Mouse (Mus musculus) hindbrain, embryonic 13.5 days (tissue): Measurements from ENCODE around the gene Stard9. TPM values are rescaled to one million over a fixed set of nuclear protein-coding genes. Genes with fewer than 3 reads are reported as not detected.

Source experiments
- ATAC-seq: fragments of 200-750 bp; cut with Nextera tagmentation; 2 replicates; pipeline ENCODE4 v1.8.0; 2017; ENCODE audit warnings: moderate TSS enrichment; ENCODE audit not compliant: low FRiP score
- H3K27ac ChIP-seq: fragments of 300-500 bp; sonication (generic); 2 replicates; pipeline ENCODE4 v1.5.1; 2015; ENCODE audit warnings: inconsistent platforms, mild to moderate bottlenecking, moderate library complexity
- H3K27me3 ChIP-seq: fragments of 300-500 bp; sonication (generic); 2 replicates; pipeline ENCODE4 v1.6.1; 2015; ENCODE audit warnings: mild to moderate bottlenecking, inconsistent platforms
- H3K36me3 ChIP-seq: fragments of 300-500 bp; sonication (generic); 2 replicates; pipeline ENCODE4 v1.6.1; 2015; ENCODE audit warnings: mild to moderate bottlenecking, inconsistent platforms
- H3K4me1 ChIP-seq: fragments of 300-500 bp; sonication (generic); replicated peaks from 2 replicates; pipeline ENCODE4 v1.6.1; 2015; ENCODE audit warnings: inconsistent platforms
- H3K4me2 ChIP-seq: fragments of 300-500 bp; sonication (generic); 2 replicates; pipeline ENCODE4 v1.6.1; 2015; ENCODE audit warnings: inconsistent platforms, mild to moderate bottlenecking, moderate library complexity
- H3K4me3 ChIP-seq: fragments of 300-500 bp; sonication (generic); 2 replicates; pipeline ENCODE4 v1.5.1; 2015; ENCODE audit warnings: mild to moderate bottlenecking, inconsistent platforms
- H3K9ac ChIP-seq: fragments of 300-500 bp; sonication (generic); 2 replicates; pipeline ENCODE4 v1.6.1; 2015; ENCODE audit warnings: mild to moderate bottlenecking, inconsistent platforms
- H3K9me3 ChIP-seq: fragments of 300-500 bp; sonication (generic); 2 replicates; pipeline ENCODE4 v1.6.1; 2016; ENCODE audit warnings: inconsistent platforms
- WGBS: fragments of 180-500 bp; shearing (Covaris S2); methylation state at CpG from one replicate; pipeline ENCODE4 v1.1.7; 2015; 5-methylcytosine and 5-hydroxymethylcytosine counted together
- polyA plus RNA-seq: library from polyadenylated mRNA; unstranded; fragments of >200 nt; fragmentation: Nextera tagmentation; extraction: Ambion mirVana; gene quantifications from 2 replicates; pipeline ENCODE4 v1.2.1, GENCODE M21; 2015

Gene Stard9
- polyA plus RNA-seq, result 5.0 TPM in 2 replicates

DNA sequence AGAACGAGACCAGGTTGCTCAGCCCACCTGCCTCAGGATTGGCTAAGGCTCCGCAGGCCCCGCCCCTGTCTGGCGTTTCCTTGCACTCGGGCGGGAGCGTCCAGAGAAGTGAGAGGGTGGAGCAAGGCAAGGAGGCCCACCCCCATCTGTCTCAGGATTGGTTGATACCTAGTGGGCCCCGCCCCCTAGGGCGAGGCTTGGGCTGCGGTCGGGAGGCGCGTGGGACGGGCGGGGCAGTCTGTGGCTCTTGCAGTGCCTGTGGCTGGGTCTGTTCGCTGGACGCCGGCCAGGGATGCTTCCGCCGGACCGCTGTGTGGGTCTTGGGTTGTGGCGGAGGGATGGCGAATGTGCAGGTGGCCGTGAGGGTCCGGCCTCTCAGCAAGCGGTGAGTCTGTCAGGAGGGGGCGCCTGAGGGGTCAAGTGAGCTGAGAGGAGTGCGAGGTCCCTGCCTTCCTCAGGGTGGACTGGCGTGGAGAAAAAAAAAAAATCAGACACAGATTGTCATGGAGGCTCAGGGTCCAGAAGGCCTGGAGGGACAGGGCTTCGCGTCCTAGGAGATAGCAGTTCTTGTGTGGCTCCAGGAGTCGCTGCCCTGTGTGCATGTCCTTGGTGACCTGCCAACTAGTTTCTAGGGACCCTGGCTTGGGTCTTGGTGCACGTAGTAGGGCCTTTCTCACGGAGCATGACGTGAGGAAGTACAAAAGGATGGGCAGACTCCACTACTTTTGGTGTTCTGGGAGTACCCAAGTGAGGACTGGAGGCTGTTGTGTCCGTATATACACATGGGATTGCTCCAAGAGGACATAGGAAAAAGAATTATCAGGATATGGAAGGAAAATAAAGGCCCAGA is at the start of gene Stard9:
Stard9 (plus strand) TSS at position 236 of the 850 bp plus-strand sequence.
- Histone ChIP-seq H3K27ac (peak within 1 kb of the TSS; percentile 81), H3K36me3 (no peaks in the 10 kb centered on the region; the same call in 1 of the 2 replicates), H3K27me3 (no peaks in the 10 kb centered on the region), H3K9me3 (no peaks in the 10 kb centered on the region), H3K4me2 (peak within 1 kb of the TSS; percentile 67), H3K4me3 (peak within 1 kb of the TSS; percentile 54), H3K9ac (peak within 1 kb of the TSS; percentile 72), H3K4me1 (peaks cover 16% of the 10 kb centered on the region)
- peak; percentile 100 for ATAC-seq
- 1% methylated on average over 36 of the region's 36 CpGs for WGBS

DNA sequence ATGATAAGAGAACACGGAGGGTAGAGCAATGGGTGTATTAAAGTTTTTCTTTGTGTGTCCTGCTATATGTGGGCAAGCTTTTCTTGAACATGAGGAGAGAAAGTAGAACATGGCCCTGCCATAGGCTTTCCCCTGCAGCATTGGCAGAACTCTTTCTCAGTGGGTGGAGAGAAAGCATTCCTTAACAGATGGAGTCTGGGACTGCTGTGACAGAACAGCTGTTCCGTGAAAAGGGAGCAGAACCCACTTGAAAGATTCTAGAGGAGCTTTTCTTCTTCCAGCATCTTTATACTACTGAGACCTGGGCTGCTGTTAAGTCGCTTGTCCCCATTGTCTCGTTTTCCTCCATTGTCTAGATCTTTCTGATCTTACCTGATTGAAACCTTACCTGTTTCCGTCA is 39.2 kb upstream of the Stard9 start:
- Histone ChIP-seq H3K9ac (no peak overlapping the region), H3K27me3 (no peaks in the 10 kb centered on the region), H3K4me3 (no peak overlapping the region), H3K27ac (no peak overlapping the region), H3K4me2 (no peak overlapping the region), H3K9me3 (no peaks in the 10 kb centered on the region), H3K36me3 (peaks cover 59% of the 10 kb centered on the region), H3K4me1 (no peaks in the 10 kb centered on the region)
- ATAC-seq, result no peak
- WGBS, result 91% methylated on average over 5 of the region's 5 CpGs

DNA sequence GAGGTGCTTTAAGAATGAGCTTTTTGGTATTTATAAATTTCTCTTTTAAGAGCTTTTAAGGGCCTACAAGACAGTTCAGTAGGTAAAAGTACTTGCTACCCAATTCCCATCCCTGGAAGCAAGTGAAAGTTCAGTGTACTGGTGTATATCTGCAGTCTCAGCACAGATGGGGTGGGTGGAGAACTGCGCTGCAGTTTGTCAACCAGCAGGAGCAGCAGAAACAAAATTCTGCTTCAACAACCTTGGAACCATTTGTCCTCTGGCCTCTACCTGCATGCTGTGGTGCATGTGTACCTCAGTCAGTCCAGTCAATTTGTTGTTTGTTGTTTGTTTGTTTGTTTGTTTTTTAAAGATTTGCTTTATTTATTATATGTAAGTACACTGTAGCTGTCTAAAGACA is 36.7 kb upstream of the Stard9 start:
- WGBS, result 85% methylated on average over 1 of the region's 1 CpGs

DNA sequence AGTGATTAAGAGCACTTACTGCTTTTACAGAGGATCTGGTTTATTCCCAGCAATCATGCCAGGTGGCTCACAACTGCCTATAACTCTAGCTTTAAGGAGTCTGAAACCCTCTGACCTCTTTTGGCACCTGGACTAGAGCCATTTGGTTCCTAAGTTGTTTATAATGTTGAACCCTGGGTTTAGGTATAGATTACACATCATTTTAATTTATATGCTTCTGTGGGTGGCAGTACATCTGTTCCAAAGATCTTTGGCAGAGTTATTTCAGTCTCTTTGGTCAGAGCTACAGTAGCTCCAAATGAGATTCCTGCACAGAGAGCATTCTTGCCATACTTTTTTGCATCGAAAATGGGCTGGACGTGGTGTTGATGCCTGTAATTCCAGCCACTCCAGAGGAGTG is 31.2 kb upstream of the Stard9 start:
- H3K9ac ChIP-seq, result no peak overlapping the region
- no peak overlapping the region for H3K27ac ChIP-seq
- H3K36me3 ChIP-seq, result peaks cover 69% of the 10 kb centered on the region
- H3K4me1 ChIP-seq, result no peaks in the 10 kb centered on the region
- H3K4me2 ChIP-seq, result no peak overlapping the region
- no peak for ATAC-seq
- H3K9me3 ChIP-seq, result no peaks in the 10 kb centered on the region
- no peaks in the 10 kb centered on the region for H3K27me3 ChIP-seq
- no peak overlapping the region for H3K4me3 ChIP-seq
- WGBS, result 95% methylated on average over 2 of the region's 2 CpGs

More for the DNA sequence above, 36.7 kb upstream of the Stard9 start:
- Histone ChIP-seq H3K9ac (no peak overlapping the region), H3K4me1 (no peaks in the 10 kb centered on the region), H3K36me3 (peaks cover 59% of the 10 kb centered on the region), H3K4me2 (no peak overlapping the region), H3K27ac (no peak overlapping the region), H3K4me3 (no peak overlapping the region), H3K27me3 (no peaks in the 10 kb centered on the region), H3K9me3 (no peaks in the 10 kb centered on the region)
- no peak for ATAC-seq

DNA sequence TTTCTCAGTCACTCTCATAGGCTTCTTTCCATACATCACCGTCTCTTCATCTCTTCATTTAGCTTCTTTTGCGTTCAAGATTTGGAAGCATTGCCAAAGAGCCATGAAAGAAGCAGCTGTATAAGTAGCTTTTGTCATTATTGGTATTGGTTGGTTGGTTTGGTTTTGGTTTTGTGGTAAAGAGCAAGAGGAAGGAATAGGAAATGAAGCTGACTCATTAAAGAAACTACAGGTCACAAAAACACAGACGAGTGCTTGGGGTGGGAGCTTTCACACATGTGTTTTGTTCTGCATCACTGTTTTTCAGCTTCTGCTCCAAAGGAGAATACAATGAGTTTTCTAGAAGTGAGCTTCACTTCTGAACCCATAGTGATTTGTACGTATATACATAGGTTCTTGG is 29.4 kb upstream of the Stard9 start:
- H3K4me1 ChIP-seq, result no peaks in the 10 kb centered on the region
- WGBS, result 95% methylated on average over 4 of the region's 4 CpGs

DNA sequence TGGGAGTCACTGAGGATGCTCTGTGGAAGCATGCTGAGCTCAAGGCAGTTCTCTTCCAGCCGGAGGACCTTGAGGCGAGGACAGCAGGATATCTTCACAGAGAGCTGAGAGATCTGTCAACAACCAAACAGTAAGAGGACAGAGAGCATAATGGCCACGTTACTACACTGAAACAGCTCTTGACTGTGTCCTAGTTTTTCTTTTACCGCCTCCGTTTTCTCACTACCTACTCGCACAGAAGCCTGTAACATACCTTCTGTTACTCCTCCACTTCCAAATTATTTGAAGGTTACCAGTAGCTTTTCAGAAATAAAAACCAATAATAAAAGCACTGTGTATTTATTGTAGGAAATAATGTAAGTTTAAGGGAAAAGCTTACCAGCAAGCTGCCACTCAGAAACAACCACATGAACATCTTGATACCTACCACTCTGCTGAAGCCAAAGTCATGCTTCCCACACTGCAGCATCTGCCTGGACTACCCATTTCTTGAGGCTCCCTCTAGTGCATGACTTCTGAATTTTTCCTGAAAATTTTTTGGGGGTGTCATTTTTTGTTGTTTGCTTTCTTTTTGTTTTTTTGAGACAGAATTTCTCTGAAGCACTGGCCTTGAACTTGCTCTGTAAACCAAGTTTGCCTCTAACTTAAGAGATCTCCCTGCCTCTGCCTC is 22.8 kb upstream of the Stard9 start:
- Histone ChIP-seq H3K4me3 (no peak overlapping the region), H3K27ac (no peak overlapping the region), H3K27me3 (no peaks in the 10 kb centered on the region), H3K4me1 (peaks cover 25% of the 10 kb centered on the region), H3K9me3 (no peaks in the 10 kb centered on the region), H3K9ac (no peak overlapping the region), H3K4me2 (no peak overlapping the region), H3K36me3 (peaks cover 26% of the 10 kb centered on the region; the same call in 1 of the 2 replicates)
- no peak for ATAC-seq
- 89% methylated on average over 6 of the region's 6 CpGs for WGBS

More for the DNA sequence above, 29.4 kb upstream of the Stard9 start:
- no peak overlapping the region for H3K27ac ChIP-seq
- no peak for ATAC-seq
- no peak overlapping the region for H3K4me3 ChIP-seq
- no peaks in the 10 kb centered on the region for H3K9me3 ChIP-seq
- H3K9ac ChIP-seq, result no peak overlapping the region
- H3K4me2 ChIP-seq, result no peak overlapping the region
- no peaks in the 10 kb centered on the region for H3K27me3 ChIP-seq
- H3K36me3 ChIP-seq, result peaks cover 66% of the 10 kb centered on the region

DNA sequence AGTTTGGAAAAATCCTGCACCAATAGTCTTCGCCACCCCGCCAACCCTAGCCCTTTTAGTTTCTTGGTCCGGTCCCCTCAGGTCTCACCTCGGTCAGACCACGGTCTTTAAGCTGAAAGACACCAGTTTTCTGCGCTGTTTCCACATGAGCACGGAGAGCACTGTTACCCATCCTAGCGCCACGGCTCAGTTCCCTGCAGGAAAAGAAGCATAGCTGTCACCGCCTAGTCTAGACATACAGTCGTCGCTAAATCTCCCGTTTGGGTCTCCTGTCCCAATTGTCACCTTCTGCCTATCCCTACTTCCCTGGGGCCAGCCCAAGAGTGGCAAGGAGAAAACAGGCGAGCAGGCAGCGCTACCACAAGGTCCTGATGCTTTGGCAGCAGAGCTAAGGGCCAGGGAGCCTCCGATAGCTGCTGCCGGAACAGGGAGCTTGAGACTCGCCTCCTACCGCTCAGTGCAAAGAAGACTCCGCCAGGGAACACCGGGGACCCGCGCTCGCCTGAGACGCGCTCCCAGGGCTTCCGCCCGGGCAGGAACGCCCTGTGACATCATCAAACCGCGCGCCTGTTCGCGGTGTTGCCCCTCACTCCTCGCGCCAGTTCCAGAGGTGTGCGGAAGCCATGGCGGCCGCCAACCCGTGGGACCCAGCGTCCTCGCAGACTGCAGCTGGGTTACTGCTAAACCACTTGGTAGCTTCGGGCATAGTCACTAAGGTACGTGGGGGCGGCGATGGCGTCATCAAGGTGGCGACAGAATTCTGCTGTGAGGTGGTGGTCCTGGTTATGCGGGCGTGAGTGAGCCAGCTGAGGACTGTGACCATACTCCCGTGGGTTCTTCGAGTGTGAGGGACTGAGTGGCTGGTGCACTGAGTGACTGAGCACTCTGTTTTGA is 19.8 kb upstream of the Stard9 start, which contains the start of the genes Haus2 and Lrrc57:
Haus2 (plus strand) TSS at position 554 of the 894 bp plus-strand sequence.
Lrrc57 (minus strand) TSS at position 691 of the 894 bp plus-strand sequence.
- H3K4me3 ChIP-seq, result peak within 1 kb of the TSS; percentile 85
- peak; percentile 97 for ATAC-seq
- H3K27me3 ChIP-seq, result no peaks in the 10 kb centered on the region
- H3K4me1 ChIP-seq, result peaks cover 25% of the 10 kb centered on the region
- peak within 1 kb of the TSS; percentile 92 for H3K9ac ChIP-seq
- H3K36me3 ChIP-seq, result peaks cover 28% of the 10 kb centered on the region
- peak within 1 kb of the TSS; percentile 93 for H3K27ac ChIP-seq
- peak within 1 kb of the TSS; percentile 82 for H3K4me2 ChIP-seq
- no peaks in the 10 kb centered on the region for H3K9me3 ChIP-seq
- under 1% methylated on average over 52 of the region's 52 CpGs for WGBS

DNA sequence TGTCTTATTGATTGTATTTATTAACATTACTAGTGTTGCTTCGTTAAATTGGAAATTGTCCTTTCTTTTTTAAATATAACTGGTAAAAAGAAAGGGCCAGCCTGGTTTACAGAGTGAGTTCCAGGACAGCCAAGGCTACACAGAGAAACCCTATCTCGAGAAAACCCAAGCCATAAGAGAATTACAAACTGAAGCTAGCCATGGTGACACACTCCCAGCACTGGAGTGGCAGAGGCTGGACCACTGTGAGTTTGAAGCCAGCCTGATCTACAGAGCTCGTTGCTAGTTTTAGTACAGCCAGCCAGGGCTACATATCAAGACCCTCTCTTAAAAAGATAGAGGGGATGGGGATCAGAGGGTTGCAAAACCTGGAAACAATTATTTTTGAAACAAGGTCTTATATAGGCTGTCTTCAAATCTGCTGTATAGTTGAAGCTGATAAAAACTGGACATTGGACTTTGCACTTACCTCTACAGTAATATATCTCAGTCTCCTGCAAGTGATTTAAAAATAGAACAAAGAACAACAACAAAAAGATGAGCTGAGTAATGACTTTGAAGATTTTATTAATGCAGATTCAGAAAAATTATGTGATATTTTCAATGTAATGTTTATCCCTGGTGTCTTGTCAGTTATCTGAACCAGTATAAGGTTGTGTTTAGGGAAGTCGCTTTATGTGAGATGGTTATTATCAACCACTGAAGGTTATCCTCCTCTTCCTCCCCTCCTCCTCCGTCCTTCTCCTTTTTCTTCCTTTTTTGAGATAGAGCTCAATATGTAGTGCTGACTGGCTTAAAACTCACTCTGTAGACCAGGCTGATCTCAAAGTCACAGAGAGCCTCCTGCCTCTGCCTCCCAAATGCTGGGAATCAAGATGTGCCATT is 12.4 kb upstream of the Stard9 start:
- Histone ChIP-seq H3K27ac (no peak overlapping the region), H3K4me3 (no peak overlapping the region), H3K9ac (no peak overlapping the region), H3K9me3 (no peaks in the 10 kb centered on the region), H3K36me3 (peaks cover 61% of the 10 kb centered on the region), H3K27me3 (no peaks in the 10 kb centered on the region), H3K4me2 (no peak overlapping the region), H3K4me1 (no peaks in the 10 kb centered on the region)
- WGBS, result 88% methylated on average over 5 of the region's 5 CpGs
- ATAC-seq, result no peak

DNA sequence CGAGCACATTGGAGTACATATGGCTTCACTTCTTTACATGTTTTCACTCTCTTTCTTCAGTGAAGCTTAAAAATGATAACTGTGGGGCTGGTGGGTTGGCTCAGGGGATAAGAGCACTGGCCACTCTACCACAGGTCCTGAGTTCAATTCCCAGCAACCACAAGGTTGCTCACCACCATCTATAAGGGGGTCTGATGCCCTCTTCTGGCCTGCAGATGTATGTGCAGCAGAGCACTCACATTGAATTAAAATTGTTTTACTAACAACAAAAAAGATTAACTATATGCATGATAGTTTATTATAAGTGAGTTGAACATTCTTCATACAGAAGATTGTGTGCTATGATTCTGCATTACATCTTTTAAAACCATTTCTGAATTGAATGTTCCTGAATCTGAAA is 9.4 kb upstream of the Stard9 start:
- Histone ChIP-seq H3K4me1 (no peaks in the 10 kb centered on the region), H3K36me3 (peaks cover 45% of the 10 kb centered on the region), H3K4me2 (no peak overlapping the region), H3K9ac (no peak overlapping the region), H3K27ac (no peak overlapping the region), H3K27me3 (no peaks in the 10 kb centered on the region), H3K9me3 (no peaks in the 10 kb centered on the region), H3K4me3 (no peak overlapping the region)
- no peak for ATAC-seq
- 100% methylated on average over 1 of the region's 1 CpGs for WGBS

DNA sequence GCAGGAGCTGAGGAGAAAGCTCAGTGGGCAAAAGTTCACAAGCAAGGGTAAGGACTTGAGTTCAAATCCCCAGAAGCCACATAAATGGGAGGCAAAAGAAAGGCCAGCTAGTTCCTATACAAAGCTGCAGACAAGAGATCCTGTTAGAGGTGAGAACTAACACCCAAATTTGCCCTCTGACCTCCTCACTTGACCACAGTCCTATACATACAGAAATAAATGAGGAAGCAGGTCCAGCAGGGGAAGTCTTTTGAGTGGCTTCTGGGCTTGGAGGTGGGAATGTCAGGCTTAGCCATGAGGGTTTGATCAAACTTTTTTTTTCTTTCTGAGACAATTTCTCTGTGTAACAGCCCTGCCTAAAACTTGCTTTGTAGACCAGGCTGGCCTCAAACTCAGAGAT is 6.0 kb upstream of the Stard9 start:
- no peak overlapping the region for H3K9ac ChIP-seq
- no peaks in the 10 kb centered on the region for H3K27me3 ChIP-seq
- no peak overlapping the region for H3K27ac ChIP-seq

More for the DNA sequence above, 6.0 kb upstream of the Stard9 start:
- no peak overlapping the region for H3K4me2 ChIP-seq
- H3K4me3 ChIP-seq, result no peak overlapping the region
- ATAC-seq, result no peak
- no peaks in the 10 kb centered on the region for H3K9me3 ChIP-seq
- no peaks in the 10 kb centered on the region for H3K4me1 ChIP-seq
- H3K36me3 ChIP-seq, result peaks cover 20% of the 10 kb centered on the region
